Mouse (Mus musculus) bone marrow macrophage, adult 2 months (primary cell): ENCODE data around the gene Mettl24.

Experiments
- CTCF ChIP-seq: IDR thresholded peaks from 2 replicates; pipeline ENCODE4 v1.5.1; 2012; ENCODE audit warnings: low read depth, mild to moderate bottlenecking, low read length, moderate library complexity
- POLR2A ChIP-seq: IDR thresholded peaks from 2 replicates; pipeline ENCODE4 v1.6.1; 2012; ENCODE audit warnings: mild to moderate bottlenecking, low read depth, low read length, borderline replicate concordance

- no peak for TF ChIP-seq POLR2A
- TF ChIP-seq CTCF: no peak
Measured at GRCm38 (mm10) chr10:40638823-40639819, 44.0 kb upstream of the Mettl24 start.
